Mouse (Mus musculus) adrenal gland, postnatal 0 days (tissue): ENCODE measurements around the gene Olfr1100. TPM values are rescaled to one million over a fixed set of nuclear protein-coding genes. Genes with fewer than 3 reads are reported as not detected.

Source experiments
- polyA plus RNA-seq: library from polyadenylated mRNA; unstranded; fragments of >200 nt; fragmentation: Nextera tagmentation; extraction: Ambion mirVana; gene quantifications from 2 replicates; pipeline ENCODE4 v1.2.1, GENCODE M21; 2015

The Olfr1100 gene
- polyA plus RNA-seq = not detected in 2 replicates

DNA sequence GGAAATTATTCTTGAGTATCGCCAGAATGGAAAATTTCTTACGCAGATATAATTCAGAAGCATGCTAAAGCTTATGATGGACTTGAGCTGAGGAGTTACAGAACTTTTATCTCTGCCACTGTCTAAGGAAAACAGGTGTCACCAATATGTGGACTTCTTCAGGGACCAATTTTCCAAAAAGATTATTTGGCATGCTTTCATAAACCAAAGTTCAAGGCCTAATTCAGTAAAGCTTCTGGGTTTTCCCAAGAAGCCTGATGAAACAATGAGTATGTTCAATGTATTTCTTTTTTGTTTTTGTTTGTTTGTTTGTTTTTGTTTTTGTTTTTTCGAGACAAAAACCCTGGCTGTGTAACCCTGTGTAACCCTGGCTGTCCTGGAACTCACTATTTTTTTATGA, at the start of gene Olfr1100:
Gene Olfr1100, minus strand, starts transcription at position 101 of the 400 bp plus-strand sequence.

DNA sequence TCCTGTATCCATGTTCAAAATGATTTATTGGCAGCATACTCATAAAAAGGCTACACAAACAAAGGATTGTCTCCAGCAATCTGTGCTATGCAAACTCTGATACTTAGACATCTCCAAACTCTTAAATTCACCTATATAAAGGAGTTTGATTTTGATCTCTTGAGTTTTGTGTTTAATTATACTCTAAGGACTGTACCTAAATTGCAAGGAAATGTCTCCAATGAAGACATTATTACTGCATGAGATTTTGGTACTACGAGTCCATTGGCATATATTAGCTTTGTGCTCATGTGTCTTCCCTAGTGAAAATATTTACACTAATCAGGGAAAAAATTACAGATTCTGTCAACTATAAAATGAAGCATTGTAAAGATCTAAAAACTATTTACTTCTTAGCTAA, 47.2 kb upstream of the Olfr1100 start, which contains the start of gene Olfr1104:
Gene Olfr1104, minus strand, starts transcription at position 101 of the 400 bp plus-strand sequence.

DNA sequence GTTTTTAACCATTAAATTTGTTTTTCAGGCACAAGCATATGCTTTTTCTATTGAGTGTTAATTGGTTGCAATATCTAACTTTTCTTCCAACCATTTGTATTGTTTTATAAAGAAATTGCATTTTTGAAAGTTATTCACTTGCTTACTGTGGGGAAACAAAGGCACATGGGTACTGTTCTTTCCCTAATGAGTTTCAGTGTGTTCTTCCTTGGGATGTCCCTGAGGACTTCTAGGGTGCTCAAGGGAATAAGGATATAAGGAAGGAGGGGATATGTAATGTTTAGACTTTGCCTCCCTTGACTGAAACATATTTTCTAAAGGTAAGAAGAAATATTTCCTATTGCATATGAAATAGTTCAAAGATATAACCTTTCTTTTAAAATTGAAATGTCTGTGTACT, 18.3 kb upstream of the Olfr1100 start, which contains the start of gene Olfr1102:
Gene Olfr1102, plus strand, starts transcription at position 301 of the 400 bp plus-strand sequence.

DNA sequence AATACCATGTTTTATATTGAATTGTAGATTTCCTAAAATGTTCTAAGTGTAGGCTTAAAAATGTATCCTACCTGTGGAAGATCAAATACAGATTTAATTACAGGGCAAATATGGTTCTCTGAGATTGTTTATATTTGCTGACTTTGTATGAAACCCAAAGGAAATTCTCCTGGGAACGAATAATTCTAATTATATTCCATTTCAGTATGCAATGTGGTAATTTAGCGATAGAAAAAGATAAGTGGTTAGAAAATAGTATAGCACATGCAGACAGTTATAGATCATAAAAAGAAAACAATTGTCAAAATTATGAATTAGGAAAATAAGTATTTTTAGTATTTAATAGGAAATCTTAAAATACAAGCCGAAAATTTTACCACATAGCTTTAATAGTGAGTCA, 11.4 kb upstream of the Olfr1100 start, which contains the start of gene Olfr1101:
Gene Olfr1101, minus strand, starts transcription at position 101 of the 400 bp plus-strand sequence.

DNA sequence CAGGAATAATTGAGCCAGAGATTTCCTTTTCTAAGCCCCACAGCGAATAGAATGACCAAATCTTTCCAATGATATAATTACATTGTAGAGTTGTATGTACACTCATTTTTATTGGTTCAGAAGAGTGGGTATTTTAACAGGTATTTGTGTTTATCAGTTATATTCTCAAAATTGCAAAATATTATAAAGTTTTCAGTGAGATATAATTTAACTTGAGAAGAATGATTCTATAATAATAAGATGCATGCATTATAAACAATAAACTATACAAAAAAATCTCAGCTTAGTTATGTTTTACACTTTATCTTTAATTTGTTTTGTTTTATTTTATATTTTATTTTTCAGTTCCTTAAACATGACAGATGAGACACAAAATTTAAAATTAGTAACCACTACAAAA, 19.2 kb downstream of the Olfr1100 start, which contains the start of gene Olfr1099:
Gene Olfr1099, minus strand, starts transcription at position 101 of the 400 bp plus-strand sequence.

Other genes with a start within 250 kb of the Olfr1100 start
- gene Olfr1089, start 246.3 kb downstream of the Olfr1100 start, polyA plus RNA-seq = not detected in 2 replicates
- gene Olfr1090, start 221.0 kb downstream of the Olfr1100 start, polyA plus RNA-seq = not detected in 2 replicates
- not detected in 2 replicates for gene Olfr1093, start 197.5 kb downstream of the Olfr1100 start, polyA plus RNA-seq
- gene Olfr141, start 169.9 kb downstream of the Olfr1100 start, polyA plus RNA-seq = not detected in 2 replicates
- gene Olfr1094, start 155.3 kb downstream of the Olfr1100 start, polyA plus RNA-seq = not detected in 2 replicates
- gene Olfr1095, start 128.3 kb downstream of the Olfr1100 start, polyA plus RNA-seq = not detected in 2 replicates
- gene Gm13723, start 105.2 kb downstream of the Olfr1100 start, polyA plus RNA-seq = not detected in 2 replicates
- gene Olfr1097, start 87.7 kb downstream of the Olfr1100 start, polyA plus RNA-seq = not detected in 2 replicates
- gene Olfr1098, start 55.4 kb downstream of the Olfr1100 start, polyA plus RNA-seq = not detected in 2 replicates
- gene Olfr1099, start 19.3 kb downstream of the Olfr1100 start, polyA plus RNA-seq = not detected in 2 replicates
- gene Olfr1101, start 11.3 kb upstream of the Olfr1100 start, polyA plus RNA-seq = not detected in 2 replicates
- gene Olfr1102, start 18.4 kb upstream of the Olfr1100 start, polyA plus RNA-seq = not detected in 2 replicates
- not detected in 2 replicates for gene Olfr1104, start 47.1 kb upstream of the Olfr1100 start, polyA plus RNA-seq
- gene Olfr1105, start 56.6 kb upstream of the Olfr1100 start, polyA plus RNA-seq = not detected in 2 replicates
- not detected in 2 replicates for gene Olfr1106, start 72.3 kb upstream of the Olfr1100 start, polyA plus RNA-seq
- not detected in 2 replicates for gene Olfr1107, start 95.9 kb upstream of the Olfr1100 start, polyA plus RNA-seq
- not detected in 2 replicates for gene Olfr1109, start 116.1 kb upstream of the Olfr1100 start, polyA plus RNA-seq
- not detected in 2 replicates for gene Olfr259, start 134.6 kb upstream of the Olfr1100 start, polyA plus RNA-seq
- not detected in 2 replicates for gene Olfr1110, start 160.3 kb upstream of the Olfr1100 start, polyA plus RNA-seq
- not detected in 2 replicates for gene Olfr1111, start 172.7 kb upstream of the Olfr1100 start, polyA plus RNA-seq
- not detected in 2 replicates for gene Olfr1112, start 207.8 kb upstream of the Olfr1100 start, polyA plus RNA-seq
- not detected in 2 replicates for gene Olfr1113, start 229.0 kb upstream of the Olfr1100 start, polyA plus RNA-seq